18 mouse cellular contexts compared by ENCODE assay signal in the genomic region with DNA sequence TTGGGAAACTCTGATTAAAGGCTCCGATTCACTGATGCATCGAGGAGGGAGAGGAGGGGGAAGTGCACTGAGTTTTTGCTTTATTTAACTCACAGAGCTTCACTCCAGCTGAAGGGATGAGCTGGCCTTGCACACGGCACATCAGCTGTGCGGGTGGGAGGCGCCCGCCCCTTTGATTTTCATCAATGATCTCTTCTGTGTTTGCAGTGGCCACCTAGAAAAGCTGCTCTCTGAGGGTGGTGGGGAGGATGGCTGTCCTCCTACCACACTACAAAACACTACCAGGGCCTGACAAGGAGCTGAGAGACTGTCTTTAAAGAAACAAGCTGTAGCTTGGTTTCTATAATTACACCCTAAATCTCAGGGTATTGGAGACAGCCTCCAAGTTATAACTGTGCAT.
DNase-seq lines count a peak whose midpoint lies in the region; TF ChIP-seq lines count a peak whose summit lies in the region.
"Had no signal": no experiment of that assay in that cellular context is flagged by ENCODE, and none has a peak within 500 bp of the region (broad histone marks: within the 10 kb centered on the region; RNA-seq: fewer than 3 reads in every experiment).

No protein-coding gene starts in this region.

- no peak overlapping the region for H3K4me3 ChIP-seq in left cerebral cortex, adult 2 months
- H3K4me3 ChIP-seq: embryonic facial prominence, embryonic 10.5 days; erythroblast, embryonic 14.5 days; limb, embryonic 15.5 days had no signal

- no peak for TF ChIP-seq CTCF in left cerebral cortex, adult 2 months (IDR thresholded peaks at IDR 0.05)

- intact Hi-C loops in left cerebral cortex, adult 2 months (cut with DNase I): loop anchor here (5.0 kb wide), 1 partner anchor 50 kb away; no protein-coding TSS in a partner anchor
- intact Hi-C loops in gastrocnemius, postnatal 14 days (cut with DNase I; ENCODE audit: low total_unique reads): no loop called here

- H3K27ac ChIP-seq in left cerebral cortex, adult 2 months: peak overlapping the region; percentile 36
- H3K27ac ChIP-seq: embryonic facial prominence, embryonic 10.5 days; limb, embryonic 15.5 days had no signal

- peak; percentile 55 to 81 for DNase-seq in frontal cortex, adult 2 months (ENCODE audit: extremely low spot score in 1 of 2, low spot score in 1 of 2)
- DNase-seq in frontal cortex, postnatal 25 days (ENCODE audit: low spot score in 2 of 2): peak; percentile 38 to 41
- peak; percentile 60 to 62 for DNase-seq in left cerebral cortex, adult 2 months (ENCODE audit: extremely low spot score in 1 of 2, low spot score in 2 of 2)
- DNase-seq in right cerebral cortex, adult 2 months (ENCODE audit: low spot score in 2 of 2): peak; percentile 76
- DNase-seq in gastrocnemius, adult 8-10 months (ENCODE audit: low spot score in 2 of 2): no peak
- DNase-seq in cerebellum, adult 8-10 months: no peak
- no peak for DNase-seq in neural tube, embryonic 10.5 days (ENCODE audit: extremely low spot score, low spot score)
- DNase-seq in gastrocnemius, postnatal 14 days: no peak
- DNase-seq: adrenal gland, postnatal 10 days; cerebellum, adult 9-11 months; heart, adult 18-20 months; kidney, adult 9 months; lung, adult 2 months; midbrain, embryonic 14.5 days; spleen, adult 18-20 months had no signal

Comparison
In these comparisons a context has a peak if more than half of its experiments do, and no peak if none do; other contexts are left out.
1. DNase-seq: peak in frontal cortex, adult 2 months (2 of 2), frontal cortex, postnatal 25 days (2 of 2), left cerebral cortex, adult 2 months (2 of 2) and right cerebral cortex, adult 2 months (2 of 2); none in gastrocnemius, adult 8-10 months (0 of 2), cerebellum, adult 8-10 months (single experiment), neural tube, embryonic 10.5 days (single experiment) and gastrocnemius, postnatal 14 days (single experiment).